Mouse (Mus musculus) gastrocnemius, adult 8-10 months (tissue): ENCODE results near the gene Usb1. TPM values are rescaled to one million over a fixed set of nuclear protein-coding genes. Genes with fewer than 3 reads are reported as not detected.
A peak's percentile ranks its signal among the peaks of the same experiment; 100 is the strongest.

Experiments
- DNase-seq, 2 experiments: peaks; one replicate each; pipeline ENCODE4 v3.0.0; 2022; ENCODE audit warnings: low spot score in 2 of 2
- total RNA-seq, 4 experiments: library from RNA; stranded (reverse); gene quantifications; 2 replicates each; pipeline ENCODE4 v1.2.4; 2022

Usb1 gene
- total RNA-seq = 1 to 10 TPM; 4.0 to 7.4 (median 6.1) TPM

DNA sequence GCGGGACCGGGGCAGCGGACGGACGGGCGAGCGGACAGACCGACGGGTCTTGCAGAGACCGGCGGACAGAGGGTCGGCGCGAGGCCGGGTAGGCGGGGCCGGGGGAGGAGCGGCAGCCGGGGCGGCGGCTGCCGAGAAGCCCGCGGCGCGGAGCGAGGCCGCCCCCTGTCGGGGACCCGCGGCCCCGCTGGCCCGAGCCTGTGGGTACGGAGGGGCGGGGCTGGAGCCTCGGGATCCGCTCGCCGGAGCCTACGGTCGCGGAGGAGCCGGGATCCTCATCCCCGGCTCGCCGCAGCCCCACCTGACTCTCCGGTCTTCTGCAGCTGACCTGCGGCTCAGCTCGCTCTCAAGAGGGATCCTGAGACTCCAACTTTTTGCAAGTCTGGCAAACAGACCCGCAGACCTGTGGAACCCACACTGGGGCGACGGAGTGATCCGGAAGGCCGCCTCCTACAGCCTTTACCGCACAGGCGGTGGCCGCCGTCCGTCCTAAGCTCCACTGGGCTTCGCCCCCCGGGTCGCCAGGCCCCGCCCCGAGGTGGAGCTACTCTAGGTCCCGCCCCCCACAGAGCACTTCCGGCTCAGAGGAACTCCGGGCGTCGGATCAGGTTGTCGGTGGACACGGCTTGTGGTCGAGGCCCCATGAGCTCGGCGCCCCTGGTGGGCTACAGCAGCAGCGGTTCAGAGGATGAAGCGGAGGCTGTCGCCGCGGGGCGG is at the start of gene Usb1, which contains the start of gene Zfp319:
Gene Usb1 (plus strand): TSS at position 565 of the 717 bp plus-strand sequence.
Gene Zfp319 (minus strand): TSS at position 231 of the 717 bp plus-strand sequence.
- DNase-seq = peak; percentile 92

DNA sequence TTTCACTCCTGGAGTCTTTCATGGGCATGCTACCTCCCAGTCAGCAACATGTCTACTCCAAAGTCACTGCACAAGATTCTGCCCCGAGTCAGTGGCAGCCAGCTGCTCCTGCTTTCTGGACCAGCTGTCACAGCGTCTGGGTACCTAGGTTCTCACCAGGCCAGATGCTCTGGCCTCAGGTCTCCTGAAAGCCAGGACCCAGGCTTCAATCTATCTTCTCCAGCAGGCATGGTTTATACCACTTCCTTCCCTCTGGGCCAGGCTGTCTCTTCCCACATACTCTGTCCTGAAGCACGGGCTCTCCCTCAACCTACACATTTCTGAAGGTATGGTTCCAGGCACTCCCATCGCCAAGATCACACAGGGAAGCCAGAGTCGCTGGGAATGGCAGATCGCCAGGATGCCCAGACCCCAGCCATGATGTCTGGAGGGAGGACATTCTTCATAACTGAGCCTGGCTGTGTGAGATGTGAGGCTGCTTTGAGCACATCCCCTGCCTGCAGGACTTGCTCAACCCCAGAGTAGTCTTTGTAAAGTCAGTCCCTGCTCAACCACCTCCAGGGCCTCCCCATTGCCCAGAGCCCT is 42.9 kb upstream of the Usb1 start:
- no peak for DNase-seq

DNA sequence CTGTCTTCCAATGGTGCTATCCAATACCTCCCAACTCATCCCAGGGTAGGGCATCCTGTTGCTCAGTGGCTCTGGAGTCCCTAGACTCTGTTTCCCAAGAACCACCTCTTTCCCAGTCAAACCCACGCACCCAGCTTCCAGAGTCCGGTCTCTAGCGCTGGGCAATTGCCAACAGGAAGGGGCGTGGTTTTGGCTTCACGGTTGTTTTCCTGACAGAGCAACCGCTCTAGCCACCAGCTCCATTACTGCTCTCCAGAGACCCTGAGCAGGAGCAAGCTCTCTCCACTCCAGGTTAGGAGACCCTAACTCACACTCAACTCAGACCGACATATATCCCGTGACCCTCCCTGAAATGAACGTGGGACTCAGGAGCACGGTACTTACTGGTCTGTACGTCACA is 38.9 kb upstream of the Usb1 start:
- DNase-seq = peak; percentile 69 to 82

DNA sequence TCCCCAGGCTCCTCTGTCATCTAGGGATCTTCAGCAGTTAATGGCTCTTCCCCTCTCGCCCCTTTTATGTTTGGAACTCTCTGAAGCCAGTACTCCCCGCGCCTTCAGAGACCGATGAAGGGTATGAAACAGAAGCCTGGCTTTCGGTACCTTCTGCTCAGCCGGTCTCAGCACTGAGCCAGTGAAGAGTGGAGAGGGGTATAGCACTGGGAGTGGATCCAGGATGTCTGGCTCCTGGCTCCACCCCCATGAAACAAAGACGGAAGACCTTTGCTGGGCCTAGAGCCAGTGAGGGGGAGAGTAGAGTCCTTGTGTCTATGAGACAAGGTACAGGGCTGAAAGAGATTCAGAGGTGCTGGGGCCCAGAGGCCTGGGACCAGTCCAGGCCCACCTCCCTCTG is 38.2 kb upstream of the Usb1 start:
- peak in 1 of 2 experiments; percentile 30 for DNase-seq

DNA sequence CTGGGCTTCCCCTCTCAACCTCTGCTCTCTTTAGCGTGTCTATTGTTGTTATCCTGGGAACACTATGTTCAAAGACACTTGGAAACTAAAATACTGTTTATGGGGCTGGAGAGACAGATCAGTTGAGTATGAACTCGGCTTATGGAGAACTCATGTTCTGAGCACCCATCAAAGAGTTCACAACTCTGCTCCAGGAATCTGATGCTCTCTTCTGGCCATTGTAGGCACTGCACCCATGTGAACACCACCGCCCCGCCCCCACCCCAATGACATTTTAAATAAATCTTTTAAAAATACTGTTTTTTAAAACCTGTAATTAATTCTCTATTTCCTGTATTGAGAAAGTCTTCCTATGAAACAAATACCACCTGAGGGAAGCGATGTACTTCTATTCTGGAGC is 29.7 kb upstream of the Usb1 start:
- DNase-seq = no peak

DNA sequence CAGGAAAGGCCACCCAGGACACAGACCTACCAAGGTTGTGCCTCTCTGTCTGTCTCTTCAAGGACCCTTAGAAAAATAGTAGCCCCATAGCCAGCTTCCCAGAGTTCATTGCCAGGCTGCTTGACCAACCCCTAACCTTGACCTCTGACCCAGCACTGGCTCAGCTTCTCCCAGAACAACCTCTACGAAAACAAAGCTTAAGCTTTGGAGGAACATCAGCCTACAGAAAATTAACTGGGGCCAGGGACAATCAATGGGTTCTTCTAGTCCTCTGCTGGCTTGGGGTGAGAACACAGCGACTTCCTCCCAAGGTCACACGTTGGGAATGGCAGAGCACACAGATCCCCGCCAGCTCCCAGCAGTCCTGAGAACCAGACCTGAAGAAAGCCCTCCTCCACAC is 26.6 kb upstream of the Usb1 start:
- DNase-seq = no peak

DNA sequence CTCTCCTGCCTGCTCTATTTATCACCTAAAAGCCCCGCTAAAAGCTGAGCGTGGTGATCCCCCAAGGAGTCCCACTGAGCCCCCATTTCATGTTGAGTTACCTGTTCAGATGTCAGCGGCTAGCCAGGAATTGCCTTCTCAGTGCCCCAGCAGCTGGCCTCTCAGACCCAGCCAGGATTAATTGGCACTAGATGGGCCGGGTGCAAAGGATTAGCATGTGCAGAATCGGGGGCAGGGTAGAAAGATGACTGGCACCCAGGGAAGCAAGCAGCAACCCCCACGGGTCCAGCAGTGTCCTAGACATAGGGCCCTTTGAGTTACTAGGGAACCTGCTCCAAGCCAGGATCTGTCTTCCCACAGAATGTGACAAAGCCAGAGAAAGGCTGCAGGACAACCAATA is 25.7 kb upstream of the Usb1 start, which contains the start of gene Cngb1:
Gene Cngb1 (minus strand): TSS at position 155 of the 400 bp plus-strand sequence.
- no peak for DNase-seq

DNA sequence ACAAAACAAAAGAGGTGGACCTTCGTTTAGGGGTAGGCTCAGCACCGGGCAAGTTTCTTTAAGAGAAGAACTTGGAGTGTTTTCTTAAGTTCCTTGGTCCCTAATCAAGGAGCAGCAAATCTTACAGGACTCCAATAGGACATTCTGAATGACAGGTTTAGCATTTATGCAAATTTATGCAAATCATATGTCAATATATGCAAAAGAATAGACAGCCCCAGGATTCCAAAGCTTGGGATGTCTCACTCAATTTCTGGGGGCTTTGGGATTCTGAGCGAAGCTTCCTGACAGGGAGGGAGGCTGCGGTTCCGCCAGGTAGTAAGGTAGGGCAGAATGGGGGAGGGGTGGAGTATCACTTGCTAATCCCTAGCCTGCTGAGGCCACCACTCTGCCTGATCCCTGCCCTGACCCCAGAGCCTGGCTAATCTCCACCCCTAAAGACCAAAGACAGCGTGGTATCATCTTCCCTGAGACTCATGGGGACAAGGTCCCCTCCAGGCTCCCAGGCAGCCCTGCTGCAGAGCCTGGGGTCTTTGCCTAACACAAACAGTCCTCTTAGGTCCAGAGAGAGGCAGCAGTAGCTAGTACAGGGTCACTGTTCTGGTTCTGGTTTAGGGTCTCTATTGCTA is 21.6 kb upstream of the Usb1 start, which contains the start of gene Tepp:
Gene Tepp (plus strand): TSS at position 225 of the 629 bp plus-strand sequence.
- no peak for DNase-seq

DNA sequence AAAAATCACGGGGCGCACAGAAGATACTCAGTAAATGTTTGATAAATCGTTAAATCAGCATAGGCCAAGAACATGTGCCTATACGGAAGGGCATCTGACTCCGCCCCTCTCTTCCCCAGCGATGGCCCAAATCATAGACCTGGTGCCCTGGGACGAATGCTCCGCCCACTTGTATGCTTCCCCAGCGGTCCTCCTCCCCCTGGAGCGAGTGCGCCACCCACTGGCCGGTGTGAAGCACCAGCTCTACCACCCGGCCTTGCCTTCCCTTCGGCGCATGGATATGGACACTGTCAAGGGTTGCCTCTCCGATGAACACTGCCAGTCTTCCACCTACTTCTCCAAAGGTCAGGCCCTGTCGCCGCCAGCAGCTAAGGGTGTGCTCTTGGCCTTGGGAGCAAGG is 19.2 kb upstream of the Usb1 start:
- no peak for DNase-seq

DNA sequence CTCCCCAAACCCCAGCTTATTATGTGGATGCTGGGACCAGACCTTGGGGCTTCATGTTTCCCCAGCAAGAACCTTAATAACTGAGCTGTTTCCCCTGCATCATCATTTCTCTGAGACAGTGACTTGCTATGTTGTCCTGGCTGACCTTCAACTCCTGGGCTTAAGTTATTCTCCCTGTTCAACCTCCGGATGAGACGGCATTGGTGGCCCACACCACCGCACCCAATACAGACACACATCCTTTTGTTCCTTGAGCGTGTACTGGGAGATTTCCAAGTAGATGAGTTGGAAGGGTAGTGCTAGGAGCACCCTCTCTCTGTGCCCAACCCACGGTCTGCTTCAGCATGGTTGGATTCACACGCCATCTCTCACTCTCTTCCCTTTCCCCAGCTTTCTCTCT is 18.2 kb upstream of the Usb1 start:
- DNase-seq = no peak

DNA sequence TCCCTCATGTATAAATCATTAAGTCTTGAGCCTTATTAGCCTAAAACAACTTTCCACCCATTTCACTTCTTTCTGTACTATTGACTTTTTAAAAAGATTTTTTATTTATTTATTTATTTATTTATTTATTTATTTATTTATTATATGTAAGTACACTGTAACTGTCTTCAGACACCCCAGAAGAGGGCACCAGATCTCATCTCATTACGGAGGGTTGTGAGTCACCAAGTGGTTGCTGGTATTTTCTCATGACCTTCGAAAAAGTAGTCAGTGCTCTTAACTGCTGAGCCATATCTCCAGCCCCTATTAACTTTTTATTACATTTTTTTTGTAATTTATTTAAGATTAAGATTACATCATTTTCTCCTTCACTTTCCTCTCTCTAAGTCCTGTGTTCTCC is 17.4 kb upstream of the Usb1 start:
- no peak for DNase-seq

DNA sequence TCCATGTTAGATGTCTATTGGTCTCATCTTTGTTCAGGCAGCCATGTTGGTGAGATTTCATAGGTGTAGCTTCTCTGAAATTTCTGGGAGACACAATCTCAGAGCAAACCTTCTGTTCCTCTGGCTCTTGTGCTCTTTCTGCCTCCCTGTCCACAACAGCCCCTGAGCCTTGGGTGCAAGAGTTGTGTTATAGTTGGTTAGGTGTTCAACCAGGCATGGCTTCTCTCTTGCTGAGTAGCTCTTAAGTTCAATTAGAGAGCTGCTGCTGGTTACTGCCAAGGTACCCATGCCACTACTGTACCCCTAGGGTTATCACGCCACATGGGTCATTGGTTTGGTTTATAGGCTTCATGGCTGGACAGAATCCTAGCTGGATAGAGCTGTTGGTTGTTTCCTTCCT is 16.7 kb upstream of the Usb1 start:
- DNase-seq = no peak

DNA sequence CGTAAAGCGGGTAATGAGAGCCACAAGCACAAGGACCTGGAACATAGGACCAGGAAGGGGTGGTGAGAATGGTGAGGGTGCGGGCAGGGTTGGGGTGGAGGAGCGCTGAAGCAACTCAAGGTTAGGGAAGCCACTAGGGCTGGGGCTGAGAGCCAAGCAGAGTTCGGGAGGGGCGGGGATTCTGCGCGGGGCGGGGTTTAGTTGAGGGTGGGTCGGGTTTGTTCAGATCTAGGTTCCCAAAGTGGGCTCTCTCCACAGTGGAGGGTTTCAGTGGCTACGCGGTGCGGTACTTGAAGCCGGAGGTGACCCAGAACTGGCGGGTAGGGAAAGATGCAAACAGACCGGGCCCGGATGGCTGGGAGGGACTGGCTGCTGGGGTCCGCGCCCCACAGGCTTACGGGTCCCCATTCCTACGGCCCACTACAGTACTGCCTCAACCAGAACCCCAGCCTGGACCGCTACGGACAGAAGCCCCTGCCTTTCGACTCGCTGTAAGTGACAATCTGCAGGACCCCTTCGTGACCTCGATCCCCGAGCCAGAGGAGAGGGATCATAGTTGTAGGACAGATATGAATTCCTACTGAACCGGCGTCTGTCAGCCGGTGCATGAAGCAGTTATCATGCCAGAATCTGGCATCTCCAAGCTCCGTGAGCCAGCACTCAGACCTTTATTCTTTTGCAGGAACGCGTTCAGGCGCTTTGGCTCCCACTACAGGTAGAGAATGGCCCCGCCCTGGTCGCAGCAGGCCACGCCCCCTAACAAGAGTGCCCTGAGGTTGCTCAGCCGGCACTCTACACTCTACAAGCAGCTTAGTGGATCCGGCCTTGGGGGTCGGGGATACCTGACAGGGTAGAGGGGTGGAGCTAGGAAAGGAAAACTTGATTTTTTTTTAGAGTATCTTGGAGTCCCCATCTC is 11.6 kb upstream of the Usb1 start:
- DNase-seq = no peak

DNA sequence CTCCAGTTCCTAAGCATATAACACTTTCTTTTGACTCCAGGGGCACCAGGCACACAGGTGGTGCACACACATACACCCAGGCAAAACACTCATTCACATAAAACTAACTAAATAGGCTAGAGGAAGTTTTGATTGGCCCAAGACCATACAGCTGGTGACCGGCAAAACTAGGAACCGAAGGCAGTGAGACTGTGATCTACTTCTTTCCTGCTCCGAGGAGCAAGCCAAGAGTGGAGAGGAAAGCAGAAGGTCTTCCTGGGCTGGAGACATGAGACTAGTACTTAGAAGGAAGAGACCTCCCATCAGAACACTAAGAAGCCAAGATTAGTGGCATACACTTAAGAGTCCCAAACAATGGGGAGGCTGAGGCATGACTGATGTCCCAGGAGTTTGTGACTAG is 8.9 kb upstream of the Usb1 start:
- no peak for DNase-seq

DNA sequence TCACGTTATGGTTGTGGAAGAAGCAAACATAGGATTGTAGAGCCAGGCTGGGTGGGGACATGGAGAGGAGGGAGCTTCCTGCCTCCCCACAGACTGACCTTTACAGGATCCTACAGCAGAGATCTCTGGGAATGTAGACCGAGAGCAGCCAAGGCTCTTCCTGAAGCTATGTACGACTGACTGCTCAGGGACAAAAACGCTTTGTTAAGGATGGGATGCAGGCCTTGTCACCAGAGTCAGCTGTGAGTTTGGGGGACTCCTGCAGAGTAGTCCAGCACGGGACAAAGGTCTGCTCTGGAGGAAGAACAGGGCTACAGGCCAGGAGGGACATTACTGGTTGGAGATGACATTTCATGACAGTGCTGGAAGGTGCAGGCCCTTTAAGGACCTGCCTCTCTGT is 7.4 kb upstream of the Usb1 start:
- DNase-seq = no peak

DNA sequence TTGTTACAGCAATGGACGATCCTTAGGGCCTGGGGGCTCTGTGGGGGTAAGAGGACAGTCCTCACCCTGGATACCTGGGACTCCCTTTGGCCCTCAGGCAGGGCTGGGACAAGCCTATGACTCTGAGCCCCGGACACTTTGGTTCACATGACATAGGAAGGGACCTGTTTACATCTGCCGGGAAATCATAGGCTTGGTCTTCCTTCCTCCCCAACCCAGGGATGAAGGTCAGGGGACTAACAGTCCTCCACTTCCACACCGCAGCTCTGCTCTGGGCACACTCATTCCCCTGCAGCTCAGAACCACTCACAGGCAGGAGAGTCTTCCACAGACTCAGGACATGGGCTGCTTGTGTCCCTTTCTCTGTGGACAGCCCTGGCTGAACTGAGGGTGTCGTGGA is 5.3 kb upstream of the Usb1 start:
- no peak for DNase-seq

DNA sequence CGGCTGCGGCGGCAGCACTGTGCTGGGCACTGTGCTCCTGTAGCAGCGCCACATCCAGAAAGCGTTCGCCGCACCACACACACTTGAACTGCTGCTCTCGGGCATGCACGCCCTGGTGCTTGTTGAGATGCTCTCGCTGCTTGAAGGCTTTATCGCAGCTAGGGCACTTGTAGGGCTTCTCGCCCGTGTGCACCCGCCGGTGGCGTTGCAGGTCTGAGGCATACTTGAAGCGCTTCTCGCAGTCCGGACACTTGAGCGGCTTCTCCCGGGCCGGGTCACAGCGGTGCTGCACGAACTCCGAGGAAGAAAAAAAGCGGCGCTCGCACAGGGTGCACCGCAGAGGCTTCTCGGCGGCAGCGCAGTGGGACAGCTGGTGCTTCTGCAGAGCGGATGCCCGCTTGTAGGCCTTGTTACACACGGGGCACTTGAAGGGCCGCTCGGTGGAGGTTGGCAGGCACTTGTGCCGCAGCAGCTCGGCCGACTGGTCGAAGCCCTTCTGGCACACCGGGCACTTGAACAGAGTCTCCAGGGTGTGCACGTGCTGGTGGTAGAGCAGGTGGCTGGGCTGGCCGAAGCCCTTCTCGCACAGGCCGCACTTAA is 4.1 kb upstream of the Usb1 start:
- DNase-seq = no peak

DNA sequence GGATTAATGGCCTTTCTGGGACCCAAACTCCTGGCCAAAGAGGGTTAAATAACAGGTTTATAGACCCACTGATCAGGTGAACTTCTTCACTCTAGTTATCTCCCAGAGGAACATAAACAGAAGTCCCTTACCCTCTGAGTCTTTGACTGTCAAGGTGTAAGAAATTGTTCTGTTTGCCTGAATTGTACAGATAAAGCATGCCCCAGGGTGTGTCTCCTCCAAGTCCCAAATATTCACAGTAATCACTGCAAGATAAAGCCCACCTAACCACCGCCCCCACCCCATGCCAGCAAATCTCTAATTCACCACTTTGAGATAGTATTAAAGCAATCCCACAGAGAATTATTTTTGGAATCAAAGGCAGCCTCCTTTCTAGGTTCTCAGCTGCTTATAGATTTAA is 1.7 kb upstream of the Usb1 start:
- DNase-seq = no peak

DNA sequence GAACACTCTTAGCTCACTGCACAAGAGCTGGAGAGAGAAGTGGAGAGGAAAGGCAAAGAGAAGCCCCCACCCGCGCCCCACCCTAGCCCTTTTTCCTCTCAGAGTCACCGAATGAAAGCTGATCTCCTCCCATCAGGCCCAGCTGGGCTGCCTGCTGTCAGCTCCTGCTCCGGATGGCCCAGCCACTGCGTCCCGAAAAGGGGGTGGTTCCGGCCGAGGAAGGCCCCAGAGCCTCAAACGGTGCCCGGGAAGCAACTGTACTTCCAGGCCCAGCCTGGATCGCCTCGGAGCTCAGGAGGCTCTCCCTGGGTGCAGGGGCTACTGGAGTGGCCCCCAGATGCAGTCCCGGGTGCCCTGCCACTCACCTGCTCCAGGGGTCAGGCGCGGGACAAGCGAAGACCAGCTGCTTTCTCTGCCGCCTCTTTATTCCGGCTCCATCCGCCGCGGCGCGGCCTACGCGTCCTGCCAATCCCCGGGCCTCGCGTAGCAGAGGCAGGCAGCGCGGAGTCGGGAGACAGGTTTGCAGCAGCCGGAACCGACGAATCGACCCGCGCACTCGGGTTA is 846 bp upstream of the Usb1 start:
- peak in 1 of 2 experiments; percentile 44 for DNase-seq

DNA sequence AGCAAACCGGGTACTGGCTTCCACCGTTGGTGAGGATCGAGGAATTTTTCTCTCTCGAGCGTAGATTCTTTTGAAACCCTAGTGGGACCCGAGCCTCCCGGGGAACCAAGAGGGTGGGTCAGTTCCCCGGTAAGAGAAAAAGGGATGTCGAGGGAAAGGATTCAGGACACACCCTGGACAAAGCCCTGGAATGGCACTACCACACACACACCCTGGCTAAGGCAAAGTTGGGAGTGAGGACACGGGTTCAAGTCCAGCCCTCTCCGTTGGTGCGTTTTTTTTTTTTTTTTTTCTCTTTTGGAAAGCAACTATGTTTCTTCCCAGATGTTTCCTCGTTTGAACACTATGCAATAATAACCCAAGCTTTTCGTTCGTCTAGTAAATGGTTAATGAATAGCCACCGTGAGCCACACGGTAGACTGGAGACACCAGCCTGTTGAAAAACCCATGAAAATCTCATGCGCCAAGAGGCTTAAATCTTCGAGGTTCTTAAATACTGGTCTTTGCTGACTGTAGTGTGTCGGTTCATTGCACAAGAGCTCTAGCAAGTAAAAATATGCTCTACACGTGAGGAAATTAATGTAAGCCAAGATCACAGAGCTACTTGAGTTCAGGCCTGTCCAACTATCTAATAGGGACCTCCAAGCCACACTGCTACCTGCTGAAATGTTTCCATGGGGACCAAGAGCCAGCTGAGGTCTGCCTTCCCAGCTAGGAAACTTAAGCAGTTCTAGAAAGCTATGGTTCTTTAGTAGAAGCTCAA is 534 bp downstream of the Usb1 start:
- no peak for DNase-seq
